Mouse (Mus musculus) embryonic facial prominence, embryonic 14.5 days (tissue): ENCODE data around the gene Ajuba. TPM values are rescaled to one million over a fixed set of nuclear protein-coding genes. Genes with fewer than 3 reads are reported as not detected.

ENCODE experiments used
- ATAC-seq: fragments of 200-750 bp; cut with Nextera tagmentation; 2 replicates; pipeline ENCODE4 v1.8.0; 2017; ENCODE audit warnings: low read depth, moderate number of reproducible peaks, moderate TSS enrichment
- DNase-seq: peaks from one replicate; pipeline ENCODE4 v3.0.0-alpha.2; 2015; ENCODE audit warnings: low spot score
- H3K27ac ChIP-seq: fragments of 300-500 bp; sonication (generic); replicated peaks from 2 replicates; pipeline ENCODE4 v1.5.1; 2014; ENCODE audit warnings: low read depth, mild to moderate bottlenecking, low read length, moderate library complexity
- H3K27me3 ChIP-seq: fragments of 300-500 bp; sonication (generic); replicated peaks from 2 replicates; pipeline ENCODE4 v1.6.1; 2014; ENCODE audit warnings: low read length; ENCODE audit not compliant: control insufficient read depth, insufficient read depth
- H3K36me3 ChIP-seq: fragments of 300-500 bp; sonication (generic); 2 replicates; pipeline ENCODE4 v1.6.1; 2014; ENCODE audit warnings: low read length, mixed read lengths; ENCODE audit not compliant: control insufficient read depth, insufficient read depth
- H3K4me1 ChIP-seq: fragments of 300-500 bp; sonication (generic); 2 replicates; pipeline ENCODE4 v1.6.1; 2014; ENCODE audit warnings: antibody characterized with exemption, low read length; ENCODE audit not compliant: control insufficient read depth, insufficient read depth
- H3K4me2 ChIP-seq: fragments of 300-500 bp; sonication (generic); 2 replicates; pipeline ENCODE4 v1.6.1; 2014; ENCODE audit warnings: low read depth, mild to moderate bottlenecking, low read length, moderate library complexity, mixed read lengths
- H3K4me3 ChIP-seq: fragments of 300-500 bp; sonication (generic); 2 replicates; pipeline ENCODE4 v1.5.1; 2014; ENCODE audit warnings: low read depth, mild to moderate bottlenecking, low read length
- H3K9ac ChIP-seq: fragments of 300-500 bp; sonication (generic); 2 replicates; pipeline ENCODE4 v1.6.1; 2014; ENCODE audit warnings: low read depth, mild to moderate bottlenecking, low read length, moderate library complexity, mixed read lengths
- H3K9me3 ChIP-seq: fragments of 300-500 bp; sonication (generic); 2 replicates; pipeline ENCODE4 v1.6.1; 2016; ENCODE audit warnings: low read length; ENCODE audit not compliant: control insufficient read depth
- WGBS: fragments of 180-500 bp; shearing (Covaris S2); extraction: QIAGEN DNeasy Blood & Tissue Kit; methylation state at CpG from one replicate; pipeline ENCODE4 v1.1.7; 2014; 5-methylcytosine and 5-hydroxymethylcytosine counted together
- polyA plus RNA-seq: library from polyadenylated mRNA; unstranded; fragments of >200 nt; fragmentation: Nextera tagmentation; extraction: Ambion mirVana; gene quantifications from 2 replicates; pipeline ENCODE4 v1.2.1, GENCODE M21; 2014

Ajuba gene
- polyA plus RNA-seq, 1 experiment from 2014 or later, result 10.7 TPM

- Histone ChIP-seq H3K9ac (no peak overlapping the region), H3K27ac (no peak overlapping the region), H3K9me3 (no peaks in the 10 kb centered on the region), H3K4me2 (no peak overlapping the region), H3K4me3 (no peak overlapping the region), H3K27me3 (no peaks in the 10 kb centered on the region), H3K36me3 (peaks cover 34% of the 10 kb centered on the region), H3K4me1 (no peaks in the 10 kb centered on the region)
- DNase-seq (no peak), ATAC-seq (no peak)
- WGBS, result 71% methylated on average over 6 of the region's 6 CpGs
These were observed 33.3 kb upstream of the Ajuba start for GRCm38 (mm10) chr14:54610648-54611047.

GRCm38 (mm10) chr14:54609962-54610361 is 32.6 kb upstream of the Ajuba start:
- Histone ChIP-seq H3K4me1 (peaks cover 5% of the 10 kb centered on the region; the same call in 1 of the 2 replicates), H3K4me2 (no peak overlapping the region), H3K27ac (no peak overlapping the region), H3K36me3 (peaks cover 27% of the 10 kb centered on the region), H3K27me3 (no peaks in the 10 kb centered on the region), H3K9me3 (no peaks in the 10 kb centered on the region), H3K9ac (no peak overlapping the region), H3K4me3 (no peak overlapping the region)
- DNase-seq, result peak; percentile 31
- 87% methylated on average over 4 of the region's 4 CpGs for WGBS
- ATAC-seq, result no peak

GRCm38 (mm10) chr14:54609245-54609644 is 31.9 kb upstream of the Ajuba start:
- DNase-seq, result peak; percentile 26
- H3K9me3 ChIP-seq, result no peaks in the 10 kb centered on the region

GRCm38 (mm10) chr14:54607226-54607625 is 29.9 kb upstream of the Ajuba start:
- WGBS, result 57% methylated on average over 8 of the region's 8 CpGs
- 0 out of 2 replicates have a peak, but pooled peaks cover 8% of the 10 kb centered on the region for H3K36me3 ChIP-seq
- H3K27me3 ChIP-seq, result no peaks in the 10 kb centered on the region
- H3K4me1 ChIP-seq, result peaks cover 17% of the 10 kb centered on the region
- H3K9ac ChIP-seq, result no peak overlapping the region
- ATAC-seq (no peak), DNase-seq (no peak)
- H3K4me2 ChIP-seq, result no peak overlapping the region
- H3K27ac ChIP-seq, result no peak overlapping the region
- no peaks in the 10 kb centered on the region for H3K9me3 ChIP-seq
- no peak overlapping the region for H3K4me3 ChIP-seq

More at GRCm38 (mm10) chr14:54609245-54609644, 31.9 kb upstream of the Ajuba start:
- Histone ChIP-seq H3K4me2 (no peak overlapping the region), H3K4me3 (no peak overlapping the region), H3K27ac (0 out of 2 replicates have a peak overlapping the region, but pooled peaks have one; percentile 21), H3K9ac (no peak overlapping the region), H3K27me3 (no peaks in the 10 kb centered on the region), H3K4me1 (peaks cover 11% of the 10 kb centered on the region), H3K36me3 (peaks cover 20% of the 10 kb centered on the region)
- 55% methylated on average over 4 of the region's 4 CpGs for WGBS
- 0 out of 2 replicates have a peak, but pooled peaks have one; percentile 38 for ATAC-seq

GRCm38 (mm10) chr14:54605752-54606321 is 28.5 kb upstream of the Ajuba start, which contains the start of gene 4931414P19Rik:
Gene 4931414P19Rik (minus strand): TSS chr14:54605993.
- H3K9me3 ChIP-seq, result no peaks in the 10 kb centered on the region
- H3K27ac ChIP-seq, result peak within 1 kb of the TSS; percentile 83
- H3K4me1 ChIP-seq, result peaks cover 17% of the 10 kb centered on the region
- peak within 1 kb of the TSS; percentile 67 for H3K4me2 ChIP-seq
- ATAC-seq (peak; percentile 13), DNase-seq (peak; percentile 90)
- WGBS, result under 1% methylated on average over 26 of the region's 39 CpGs
- H3K4me3 ChIP-seq, result peak within 1 kb of the TSS; percentile 54
- no peaks in the 10 kb centered on the region for H3K36me3 ChIP-seq
- H3K27me3 ChIP-seq, result no peaks in the 10 kb centered on the region
- H3K9ac ChIP-seq, result peak within 1 kb of the TSS; percentile 69

GRCm38 (mm10) chr14:54603686-54604085 is 26.3 kb upstream of the Ajuba start:
- H3K4me3 ChIP-seq, result peak overlapping the region; percentile 62
- H3K9me3 ChIP-seq, result no peaks in the 10 kb centered on the region
- DNase-seq (no peak), ATAC-seq (no peak)
- peak overlapping the region; percentile 94 for H3K27ac ChIP-seq
- peak overlapping the region; percentile 54 for H3K4me2 ChIP-seq
- H3K27me3 ChIP-seq, result no peaks in the 10 kb centered on the region
- no peaks in the 10 kb centered on the region for H3K36me3 ChIP-seq
- H3K9ac ChIP-seq, result peak overlapping the region; percentile 87; the same call in 1 of the 2 replicates
- WGBS, result 80% methylated on average over 8 of the region's 8 CpGs
- peaks cover 17% of the 10 kb centered on the region for H3K4me1 ChIP-seq

GRCm38 (mm10) chr14:54603038-54603654 is 25.8 kb upstream of the Ajuba start:
- Histone ChIP-seq H3K36me3 (no peaks in the 10 kb centered on the region), H3K27me3 (no peaks in the 10 kb centered on the region), H3K9ac (peak overlapping the region; percentile 87), H3K4me3 (peak overlapping the region; percentile 62), H3K4me2 (peak overlapping the region; percentile 54), H3K4me1 (peaks cover 17% of the 10 kb centered on the region), H3K9me3 (no peaks in the 10 kb centered on the region), H3K27ac (peak overlapping the region; percentile 94)
- WGBS, result under 1% methylated on average over 44 of the region's 46 CpGs
- ATAC-seq, result peak; percentile 99
- DNase-seq, result peak; percentile 99

GRCm38 (mm10) chr14:54602613-54603012 is 25.3 kb upstream of the Ajuba start:
- DNase-seq, result peak; percentile 35
- 36% methylated on average over 4 of the region's 4 CpGs for WGBS
- no peak for ATAC-seq
- Histone ChIP-seq H3K36me3 (no peaks in the 10 kb centered on the region), H3K9ac (peak overlapping the region; percentile 87), H3K9me3 (no peaks in the 10 kb centered on the region), H3K4me2 (peak overlapping the region; percentile 54), H3K27ac (peak overlapping the region; percentile 94), H3K4me1 (peaks cover 17% of the 10 kb centered on the region), H3K27me3 (no peaks in the 10 kb centered on the region), H3K4me3 (peak overlapping the region; percentile 62)
